Mouse (Mus musculus) kidney, embryonic 16.5 days (tissue): ENCODE measurements around the gene Bach2. TPM values are rescaled to one million over a fixed set of nuclear protein-coding genes. Genes with fewer than 3 reads are reported as not detected.

Experiments
- ATAC-seq: fragments of 200-750 bp; cut with Nextera tagmentation; 2 replicates; pipeline ENCODE4 v1.8.0; 2017; ENCODE audit warnings: moderate TSS enrichment; ENCODE audit not compliant: low FRiP score, low TSS enrichment
- H3K27ac ChIP-seq: fragments of 300-500 bp; sonication (generic); 2 replicates; pipeline ENCODE4 v1.5.1; 2014; ENCODE audit warnings: low read length
- H3K27me3 ChIP-seq: fragments of 300-500 bp; sonication (generic); 2 replicates; pipeline ENCODE4 v1.6.1; 2014; ENCODE audit warnings: low read length, control low read depth, mixed read lengths; ENCODE audit not compliant: insufficient read depth
- H3K36me3 ChIP-seq: fragments of 300-500 bp; sonication (generic); 2 replicates; pipeline ENCODE4 v1.6.1; 2014; ENCODE audit warnings: low read length, control low read depth, mixed read lengths; ENCODE audit not compliant: insufficient read depth
- H3K4me1 ChIP-seq: fragments of 300-500 bp; sonication (generic); 2 replicates; pipeline ENCODE4 v1.6.1; 2014; ENCODE audit warnings: low read length, control low read depth, mixed read lengths; ENCODE audit not compliant: insufficient read depth
- H3K4me2 ChIP-seq: fragments of 300-500 bp; sonication (generic); replicated peaks from 2 replicates; pipeline ENCODE4 v1.6.1; 2014; ENCODE audit warnings: low read depth, low read length
- H3K4me3 ChIP-seq: fragments of 300-500 bp; sonication (generic); 2 replicates; pipeline ENCODE4 v1.5.1; 2014; ENCODE audit warnings: mild to moderate bottlenecking, low read length
- H3K9ac ChIP-seq: fragments of 300-500 bp; sonication (generic); replicated peaks from 2 replicates; pipeline ENCODE4 v1.6.1; 2014; ENCODE audit warnings: low read length
- H3K9me3 ChIP-seq: fragments of 300-500 bp; sonication (generic); 2 replicates; pipeline ENCODE4 v1.6.1; 2016; ENCODE audit warnings: low read length, control low read depth
- WGBS: fragments of 180-500 bp; shearing (Covaris S2); extraction: QIAGEN DNeasy Blood & Tissue Kit; methylation state at CpG from one replicate; pipeline ENCODE4 v1.1.7; 2014; 5-methylcytosine and 5-hydroxymethylcytosine counted together
- polyA plus RNA-seq: library from polyadenylated mRNA; unstranded; fragments of >200 nt; fragmentation: Nextera tagmentation; extraction: Ambion mirVana; gene quantifications from 2 replicates; pipeline ENCODE4 v1.2.1, GENCODE M21; 2015

Gene Bach2
- polyA plus RNA-seq, 1 experiment from 2014 or later = 7.9 TPM

GRCm38 (mm10) chr4:32355935-32356617 lies 117.5 kb downstream of the Bach2 start:
- H3K9ac ChIP-seq = no peak overlapping the region
- 73% methylated on average over 12 of the region's 12 CpGs for WGBS
- no peak for ATAC-seq
- no peak overlapping the region for H3K27ac ChIP-seq
- peaks cover 30% of the 10 kb centered on the region for H3K4me1 ChIP-seq
- H3K4me2 ChIP-seq = no peak overlapping the region
- H3K9me3 ChIP-seq = no peaks in the 10 kb centered on the region
- no peak overlapping the region for H3K4me3 ChIP-seq
- H3K36me3 ChIP-seq = no peaks in the 10 kb centered on the region
- H3K27me3 ChIP-seq = no peaks in the 10 kb centered on the region

GRCm38 (mm10) chr4:32357996-32358600 lies 119.5 kb downstream of the Bach2 start:
- no peak overlapping the region for H3K4me2 ChIP-seq
- 74% methylated on average over 12 of the region's 12 CpGs for WGBS
- H3K9me3 ChIP-seq = no peaks in the 10 kb centered on the region
- H3K36me3 ChIP-seq = no peaks in the 10 kb centered on the region
- no peak overlapping the region for H3K4me3 ChIP-seq
- ATAC-seq = no peak
- no peak overlapping the region for H3K27ac ChIP-seq
- H3K27me3 ChIP-seq = no peaks in the 10 kb centered on the region
- H3K4me1 ChIP-seq = peaks cover 19% of the 10 kb centered on the region
- H3K9ac ChIP-seq = no peak overlapping the region

GRCm38 (mm10) chr4:32358602-32359464 lies 120.2 kb downstream of the Bach2 start:
- H3K27ac ChIP-seq = peak overlapping the region; percentile 3
- H3K4me1 ChIP-seq = peaks cover 24% of the 10 kb centered on the region
- no peak overlapping the region for H3K9ac ChIP-seq
- peak overlapping the region; percentile 14 for H3K4me2 ChIP-seq
- peak; percentile 65 for ATAC-seq
- no peak overlapping the region for H3K4me3 ChIP-seq
- 52% methylated on average over 12 of the region's 12 CpGs for WGBS
- no peaks in the 10 kb centered on the region for H3K9me3 ChIP-seq
- H3K36me3 ChIP-seq = no peaks in the 10 kb centered on the region
- H3K27me3 ChIP-seq = no peaks in the 10 kb centered on the region

DNA sequence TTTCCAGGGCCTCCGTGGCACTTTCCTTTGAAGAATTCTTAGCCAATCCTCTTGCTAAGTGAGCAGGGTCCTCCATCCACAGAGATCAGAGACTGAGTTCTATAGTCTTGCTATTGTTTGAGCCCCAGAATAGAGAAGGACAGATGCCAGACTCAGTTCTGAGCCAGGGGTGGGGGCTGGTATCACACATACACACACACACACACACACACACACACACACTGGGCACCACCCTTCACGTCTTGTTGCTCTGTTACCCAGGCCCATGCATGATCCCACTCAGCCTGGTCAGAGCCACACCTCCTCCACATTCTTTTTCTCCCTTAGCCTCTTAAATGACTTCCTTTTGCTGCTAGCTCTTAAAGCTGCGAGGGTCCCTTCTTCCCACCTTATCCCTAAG lies 121.0 kb downstream of the Bach2 start:
- Histone ChIP-seq H3K4me3 (no peak overlapping the region), H3K4me2 (no peak overlapping the region), H3K36me3 (no peaks in the 10 kb centered on the region), H3K27ac (0 out of 2 replicates have a peak overlapping the region, but pooled peaks have one; percentile 3), H3K9ac (no peak overlapping the region), H3K4me1 (peaks cover 24% of the 10 kb centered on the region), H3K27me3 (no peaks in the 10 kb centered on the region), H3K9me3 (no peaks in the 10 kb centered on the region)
- WGBS = 43% methylated on average over 3 of the region's 3 CpGs
- ATAC-seq = peak; percentile 44; the same call in 1 of the 2 replicates

- Histone ChIP-seq H3K36me3 (no peaks in the 10 kb centered on the region), H3K9me3 (no peaks in the 10 kb centered on the region), H3K27me3 (no peaks in the 10 kb centered on the region), H3K4me2 (no peak overlapping the region), H3K27ac (no peak overlapping the region), H3K4me3 (no peak overlapping the region), H3K4me1 (peaks cover 28% of the 10 kb centered on the region), H3K9ac (no peak overlapping the region)
- no peak for ATAC-seq
- 88% methylated on average over 5 of the region's 5 CpGs for whole genome bisulfite sequencing
These were observed 121.9 kb downstream of the Bach2 start for GRCm38 (mm10) chr4:32360496-32360895.

DNA sequence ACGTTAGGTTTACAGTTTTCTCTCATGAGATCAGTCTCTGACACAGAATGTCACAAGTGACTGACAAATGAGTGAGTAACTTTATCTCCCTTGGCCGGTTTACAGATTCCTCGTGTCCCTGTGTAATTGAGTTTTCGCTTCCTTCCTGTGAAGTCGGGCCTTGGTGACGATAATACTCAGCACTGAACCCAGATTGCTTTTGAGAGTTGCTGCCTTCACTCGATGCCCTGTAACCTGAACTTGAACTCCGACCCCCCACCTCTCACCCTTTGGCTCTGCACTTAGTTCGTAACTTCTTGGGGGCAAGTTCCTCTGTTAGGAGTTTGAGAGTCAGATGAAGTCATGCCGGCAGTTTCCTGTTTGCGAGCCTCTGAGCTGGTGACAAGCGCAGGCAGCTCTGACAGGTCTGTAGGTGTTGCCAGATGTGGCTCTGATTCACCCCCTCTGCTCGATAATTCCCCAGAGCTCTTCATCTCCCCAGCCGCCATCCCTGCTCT lies 124.9 kb downstream of the Bach2 start:
- no peak for ATAC-seq
- Histone ChIP-seq H3K9ac (no peak overlapping the region), H3K27ac (no peak overlapping the region), H3K27me3 (no peaks in the 10 kb centered on the region), H3K36me3 (no peaks in the 10 kb centered on the region), H3K4me2 (no peak overlapping the region), H3K4me1 (peaks cover 23% of the 10 kb centered on the region), H3K9me3 (no peaks in the 10 kb centered on the region), H3K4me3 (no peak overlapping the region)
- 40% methylated on average over 14 of the region's 14 CpGs for WGBS

GRCm38 (mm10) chr4:32365144-32365907 lies 126.7 kb downstream of the Bach2 start:
- 62% methylated on average over 13 of the region's 13 CpGs for WGBS

DNA sequence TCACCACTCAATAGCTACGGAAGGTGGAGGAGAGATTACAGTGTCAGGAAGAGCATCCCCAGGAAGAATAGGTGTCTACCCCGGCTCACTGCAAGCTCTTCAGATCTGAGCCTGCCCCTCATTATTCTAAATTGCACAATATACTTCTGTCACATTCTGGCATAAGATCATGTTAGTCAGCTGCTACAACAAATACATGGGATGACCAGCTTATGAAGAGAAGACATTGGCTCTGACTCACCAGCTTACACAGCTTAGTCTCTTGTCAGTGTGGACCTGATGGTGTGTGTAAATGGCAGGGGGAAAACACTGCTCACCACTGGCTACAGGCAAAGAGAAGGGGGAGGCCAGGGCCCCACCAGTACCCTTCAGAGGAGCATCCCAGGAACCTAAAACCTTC lies 127.6 kb downstream of the Bach2 start:
- no peaks in the 10 kb centered on the region for H3K36me3 ChIP-seq
- no peak overlapping the region for H3K9ac ChIP-seq
- H3K27me3 ChIP-seq = no peaks in the 10 kb centered on the region
- H3K27ac ChIP-seq = no peak overlapping the region
- no peak overlapping the region for H3K4me2 ChIP-seq
- 86% methylated on average over 2 of the region's 2 CpGs for WGBS
- ATAC-seq = no peak
- peaks cover 11% of the 10 kb centered on the region for H3K4me1 ChIP-seq
- H3K9me3 ChIP-seq = no peaks in the 10 kb centered on the region
- no peak overlapping the region for H3K4me3 ChIP-seq

More at GRCm38 (mm10) chr4:32365144-32365907, 126.7 kb downstream of the Bach2 start:
- no peaks in the 10 kb centered on the region for H3K9me3 ChIP-seq
- H3K36me3 ChIP-seq = no peaks in the 10 kb centered on the region
- H3K4me1 ChIP-seq = peaks cover 11% of the 10 kb centered on the region
- no peak overlapping the region for H3K4me2 ChIP-seq
- no peak overlapping the region for H3K9ac ChIP-seq
- H3K27ac ChIP-seq = no peak overlapping the region
- ATAC-seq = no peak
- H3K4me3 ChIP-seq = no peak overlapping the region
- H3K27me3 ChIP-seq = no peaks in the 10 kb centered on the region

DNA sequence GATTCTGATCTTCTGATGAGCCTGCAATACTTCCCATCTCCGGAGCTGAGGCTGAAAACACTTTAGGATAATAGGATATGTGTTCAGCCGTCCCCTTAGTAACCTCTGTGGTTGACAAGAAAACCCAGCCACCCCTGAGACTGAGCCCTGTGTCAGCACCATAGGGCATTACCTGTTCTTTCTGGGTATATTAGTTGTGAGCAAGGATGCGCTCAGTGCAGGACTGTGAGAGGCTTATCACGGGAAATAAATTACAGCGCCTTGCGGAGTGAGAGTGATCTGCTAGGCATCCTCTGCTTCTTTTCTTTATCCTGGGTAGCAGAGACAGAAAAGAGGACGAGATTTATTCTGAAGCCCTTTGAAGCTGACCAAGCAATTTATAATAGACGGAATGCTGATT lies 129.7 kb downstream of the Bach2 start:
- Histone ChIP-seq H3K4me3 (no peak overlapping the region), H3K27ac (no peak overlapping the region), H3K9ac (no peak overlapping the region), H3K27me3 (no peaks in the 10 kb centered on the region), H3K9me3 (no peaks in the 10 kb centered on the region), H3K36me3 (no peaks in the 10 kb centered on the region), H3K4me2 (no peak overlapping the region), H3K4me1 (peaks cover 19% of the 10 kb centered on the region)
- no peak for ATAC-seq
- 62% methylated on average over 8 of the region's 8 CpGs for WGBS
